Mouse (Mus musculus): ENCODE results near the gene Gsx1.
A peak's percentile ranks its signal among the peaks of the same experiment; 100 is the strongest.

Gene Gsx1

GRCm38 (mm10) chr5:147188571-147188975 is at the start of gene Gsx1:
Gene Gsx1, plus strand, starts transcription at chr5:147188696.
- DNase-seq (ENCODE audit: low spot score) = no peak

- no peak for DNase-seq (ENCODE audit: low spot score)
These were observed 41.2 kb upstream of the Gsx1 start for GRCm38 (mm10) chr5:147147340-147147739.

GRCm38 (mm10) chr5:147154806-147155371 is 33.6 kb upstream of the Gsx1 start:
- DNase-seq (ENCODE audit: low spot score) = peak; percentile 23

- DNase-seq (ENCODE audit: low spot score) = peak; percentile 43
These were observed 32.9 kb upstream of the Gsx1 start for GRCm38 (mm10) chr5:147155449-147156133.

- no peak for DNase-seq (ENCODE audit: low spot score)
These were observed 32.1 kb upstream of the Gsx1 start for GRCm38 (mm10) chr5:147156376-147156775.

GRCm38 (mm10) chr5:147157441-147157840 is 31.1 kb upstream of the Gsx1 start:
- DNase-seq (ENCODE audit: low spot score) = no peak

GRCm38 (mm10) chr5:147159320-147159719 is 29.2 kb upstream of the Gsx1 start:
- DNase-seq (ENCODE audit: low spot score) = no peak

GRCm38 (mm10) chr5:147159792-147160191 is 28.7 kb upstream of the Gsx1 start:
- DNase-seq (ENCODE audit: low spot score) = no peak

- no peak for DNase-seq (ENCODE audit: low spot score)
These were observed 23.4 kb upstream of the Gsx1 start for GRCm38 (mm10) chr5:147165060-147165459.

GRCm38 (mm10) chr5:147170088-147170487 is 18.4 kb upstream of the Gsx1 start:
- DNase-seq (ENCODE audit: low spot score) = no peak

- no peak for DNase-seq (ENCODE audit: low spot score)
These were observed 14.4 kb upstream of the Gsx1 start for GRCm38 (mm10) chr5:147174046-147174445.

- DNase-seq (ENCODE audit: low spot score) = no peak
These were observed 3.2 kb upstream of the Gsx1 start for GRCm38 (mm10) chr5:147185174-147185915.

- DNase-seq (ENCODE audit: low spot score) = no peak
These were observed 2.5 kb upstream of the Gsx1 start for GRCm38 (mm10) chr5:147186001-147186431.

GRCm38 (mm10) chr5:147186781-147187551 is 1.5 kb upstream of the Gsx1 start:
- DNase-seq (ENCODE audit: low spot score) = no peak

- no peak for DNase-seq (ENCODE audit: low spot score)
These were observed 835 bp upstream of the Gsx1 start for GRCm38 (mm10) chr5:147187552-147188170.

GRCm38 (mm10) chr5:147189156-147189555 is 660 bp downstream of the Gsx1 start:
- DNase-seq (ENCODE audit: low spot score) = no peak

- DNase-seq (ENCODE audit: low spot score) = no peak
These were observed 1.5 kb downstream of the Gsx1 start for GRCm38 (mm10) chr5:147189836-147190602.

GRCm38 (mm10) chr5:147190885-147191284 is 2.4 kb downstream of the Gsx1 start:
- no peak for DNase-seq (ENCODE audit: low spot score)

- no peak for DNase-seq (ENCODE audit: low spot score)
These were observed 3.5 kb downstream of the Gsx1 start for GRCm38 (mm10) chr5:147191801-147192575.

GRCm38 (mm10) chr5:147192576-147192960 is 4.1 kb downstream of the Gsx1 start:
- no peak for DNase-seq (ENCODE audit: low spot score)
